Mouse (Mus musculus) stomach, embryonic 14.5 days (tissue): ENCODE results near the gene Lin54. TPM values are rescaled to one million over a fixed set of nuclear protein-coding genes. Genes with fewer than 3 reads are reported as not detected.

ENCODE experiments used
- ATAC-seq: fragments of 200-750 bp; cut with Nextera tagmentation; 2 replicates; pipeline ENCODE4 v1.8.0; 2017; ENCODE audit warnings: low read depth, moderate TSS enrichment; ENCODE audit not compliant: insufficient number of reproducible peaks, insufficient read depth, low FRiP score
- H3K27ac ChIP-seq: fragments of 300-500 bp; sonication (generic); 2 replicates; pipeline ENCODE4 v1.5.1; 2014; ENCODE audit warnings: mild to moderate bottlenecking, low read length, moderate library complexity, mixed read lengths
- H3K27me3 ChIP-seq: fragments of 300-500 bp; sonication (generic); 2 replicates; pipeline ENCODE4 v1.6.1; 2014; ENCODE audit warnings: low read length, control low read depth, mixed read lengths; ENCODE audit not compliant: control insufficient read depth, insufficient read depth
- H3K36me3 ChIP-seq: fragments of 300-500 bp; sonication (generic); 2 replicates; pipeline ENCODE4 v1.6.1; 2014; ENCODE audit warnings: mild to moderate bottlenecking, control low read depth, low read length, moderate library complexity, mixed read lengths; ENCODE audit not compliant: control insufficient read depth, insufficient read depth
- H3K4me1 ChIP-seq: fragments of 300-500 bp; sonication (generic); 2 replicates; pipeline ENCODE4 v1.6.1; 2014; ENCODE audit warnings: low read length, control low read depth, mixed read lengths; ENCODE audit not compliant: control insufficient read depth, insufficient read depth
- H3K4me2 ChIP-seq: fragments of 300-500 bp; sonication (generic); replicated peaks from 2 replicates; pipeline ENCODE4 v1.6.1; 2014; ENCODE audit warnings: low read depth, low read length, control low read depth
- H3K4me3 ChIP-seq: fragments of 300-500 bp; sonication (generic); 2 replicates; pipeline ENCODE4 v1.5.1; 2014; ENCODE audit warnings: low read depth, low read length, control low read depth
- H3K9ac ChIP-seq: fragments of 300-500 bp; sonication (generic); replicated peaks from 2 replicates; pipeline ENCODE4 v1.6.1; 2014; ENCODE audit warnings: low read depth, mild to moderate bottlenecking, control low read depth, low read length, moderate library complexity, mixed read lengths
- H3K9me3 ChIP-seq: fragments of 300-500 bp; sonication (generic); 2 replicates; pipeline ENCODE4 v1.6.1; 2016; ENCODE audit warnings: low read depth, low read length, control low read depth; ENCODE audit not compliant: control insufficient read depth
- WGBS: fragments of 180-500 bp; shearing (Covaris S2); extraction: QIAGEN DNeasy Blood & Tissue Kit; methylation state at CpG from one replicate; pipeline ENCODE4 v1.1.7; 2014; 5-methylcytosine and 5-hydroxymethylcytosine counted together
- polyA plus RNA-seq: library from polyadenylated mRNA; unstranded; fragments of >200 nt; fragmentation: Nextera tagmentation; extraction: Ambion mirVana; gene quantifications from 2 replicates; pipeline ENCODE4 v1.2.1, GENCODE M21; 2014

Gene Lin54
- 15.3 and 16.1 TPM in 2 replicates for polyA plus RNA-seq

- H3K9ac ChIP-seq: peak within 1 kb of the TSS; percentile 61
Observed at GRCm38 (mm10) chr5:100500458-100500961, at the start of gene Lin54. TSS of gene Lin54 (minus strand) at chr5:100500639.

GRCm38 (mm10) chr5:100550151-100550550 is 49.7 kb upstream of the Lin54 start:
- no peak for ATAC-seq
- H3K4me2 ChIP-seq: no peak overlapping the region
- no peaks in the 10 kb centered on the region for H3K9me3 ChIP-seq
- 0 out of 2 replicates have a peak, but pooled peaks cover 5% of the 10 kb centered on the region for H3K4me1 ChIP-seq
- H3K36me3 ChIP-seq: peaks cover 34% of the 10 kb centered on the region
- no peaks in the 10 kb centered on the region for H3K27me3 ChIP-seq
- WGBS: 95% methylated on average over 1 of the region's 1 CpGs
- no peak overlapping the region for H3K9ac ChIP-seq
- H3K4me3 ChIP-seq: no peak overlapping the region
- H3K27ac ChIP-seq: no peak overlapping the region

More at GRCm38 (mm10) chr5:100500458-100500961, at the start of gene Lin54:
- peak within 1 kb of the TSS; percentile 96 for H3K4me2 ChIP-seq
- no peaks in the 10 kb centered on the region for H3K36me3 ChIP-seq
- H3K9me3 ChIP-seq: no peaks in the 10 kb centered on the region
- WGBS: under 1% methylated on average over 43 of the region's 60 CpGs
- H3K4me3 ChIP-seq: peak within 1 kb of the TSS; percentile 68
- H3K27ac ChIP-seq: peak within 1 kb of the TSS; percentile 55; the same call in 1 of the 2 replicates
- peak; percentile 93 for ATAC-seq
- H3K27me3 ChIP-seq: no peaks in the 10 kb centered on the region
- H3K4me1 ChIP-seq: peaks cover 19% of the 10 kb centered on the region

- H3K4me2 ChIP-seq: no peak overlapping the region
- H3K36me3 ChIP-seq: peaks cover 43% of the 10 kb centered on the region
- H3K4me1 ChIP-seq: 0 out of 2 replicates have a peak, but pooled peaks cover 5% of the 10 kb centered on the region
- H3K27ac ChIP-seq: no peak overlapping the region
- no peak for ATAC-seq
- no peaks in the 10 kb centered on the region for H3K27me3 ChIP-seq
- H3K4me3 ChIP-seq: no peak overlapping the region
- H3K9me3 ChIP-seq: no peaks in the 10 kb centered on the region
- H3K9ac ChIP-seq: no peak overlapping the region
- WGBS: 93% methylated on average over 4 of the region's 4 CpGs
Observed at GRCm38 (mm10) chr5:100549311-100549710, 48.9 kb upstream of the Lin54 start.

GRCm38 (mm10) chr5:100548236-100548635 is 47.8 kb upstream of the Lin54 start:
- peak; percentile 82 for ATAC-seq

GRCm38 (mm10) chr5:100546294-100547080 is 46.0 kb upstream of the Lin54 start:
- Histone ChIP-seq H3K27ac (no peak overlapping the region), H3K9me3 (no peaks in the 10 kb centered on the region), H3K4me3 (no peak overlapping the region), H3K4me2 (no peak overlapping the region), H3K4me1 (0 out of 2 replicates have a peak, but pooled peaks cover 5% of the 10 kb centered on the region), H3K27me3 (no peaks in the 10 kb centered on the region), H3K36me3 (peaks cover 64% of the 10 kb centered on the region), H3K9ac (no peak overlapping the region)
- no peak for ATAC-seq
- 82% methylated on average over 6 of the region's 6 CpGs for WGBS

More at GRCm38 (mm10) chr5:100548236-100548635, 47.8 kb upstream of the Lin54 start:
- Histone ChIP-seq H3K4me1 (0 out of 2 replicates have a peak, but pooled peaks cover 5% of the 10 kb centered on the region), H3K36me3 (peaks cover 50% of the 10 kb centered on the region), H3K9ac (no peak overlapping the region), H3K4me2 (no peak overlapping the region), H3K27ac (peak overlapping the region; percentile 78), H3K9me3 (no peaks in the 10 kb centered on the region), H3K27me3 (no peaks in the 10 kb centered on the region), H3K4me3 (no peak overlapping the region)
- 54% methylated on average over 2 of the region's 2 CpGs for WGBS

- 89% methylated on average over 3 of the region's 3 CpGs for WGBS
- H3K36me3 ChIP-seq: peaks cover 46% of the 10 kb centered on the region
Observed at GRCm38 (mm10) chr5:100536638-100537037, 36.2 kb upstream of the Lin54 start.

GRCm38 (mm10) chr5:100535826-100536225 is 35.4 kb upstream of the Lin54 start:
- Histone ChIP-seq H3K4me3 (no peak overlapping the region), H3K4me1 (no peaks in the 10 kb centered on the region)
- 68% methylated on average over 7 of the region's 7 CpGs for WGBS

More at GRCm38 (mm10) chr5:100536638-100537037, 36.2 kb upstream of the Lin54 start:
- 0 out of 2 replicates have a peak overlapping the region, but pooled peaks have one; percentile 18 for H3K27ac ChIP-seq
- no peak overlapping the region for H3K4me2 ChIP-seq
- H3K9ac ChIP-seq: no peak overlapping the region
- H3K9me3 ChIP-seq: no peaks in the 10 kb centered on the region
- no peak for ATAC-seq
- no peaks in the 10 kb centered on the region for H3K27me3 ChIP-seq
- no peak overlapping the region for H3K4me3 ChIP-seq
- no peaks in the 10 kb centered on the region for H3K4me1 ChIP-seq

GRCm38 (mm10) chr5:100526164-100526563 is 25.7 kb upstream of the Lin54 start:
- H3K4me3 ChIP-seq: no peak overlapping the region
- no peak for ATAC-seq
- no peak overlapping the region for H3K4me2 ChIP-seq
- no peaks in the 10 kb centered on the region for H3K9me3 ChIP-seq
- H3K36me3 ChIP-seq: peaks cover 23% of the 10 kb centered on the region; the same call in 1 of the 2 replicates
- no peaks in the 10 kb centered on the region for H3K4me1 ChIP-seq
- 82% methylated on average over 7 of the region's 7 CpGs for WGBS
- H3K27me3 ChIP-seq: no peaks in the 10 kb centered on the region
- no peak overlapping the region for H3K27ac ChIP-seq
- H3K9ac ChIP-seq: no peak overlapping the region

More at GRCm38 (mm10) chr5:100535826-100536225, 35.4 kb upstream of the Lin54 start:
- Histone ChIP-seq H3K27ac (no peak overlapping the region), H3K9me3 (no peaks in the 10 kb centered on the region), H3K4me2 (no peak overlapping the region), H3K36me3 (peaks cover 47% of the 10 kb centered on the region), H3K27me3 (no peaks in the 10 kb centered on the region), H3K9ac (no peak overlapping the region)
- ATAC-seq: no peak
